Mouse (Mus musculus): ENCODE results near the gene Dgkh.
"Not testable (repeated sequence)": the region's sequence is repeated elsewhere in the genome, so short reads cannot be mapped to it uniquely, and the experiment has no call there.

Gene Dgkh

GRCm38 (mm10) chr14:78612111-78612788 is 120.3 kb downstream of the Dgkh start:
- no peak for DNase-seq

DNA sequence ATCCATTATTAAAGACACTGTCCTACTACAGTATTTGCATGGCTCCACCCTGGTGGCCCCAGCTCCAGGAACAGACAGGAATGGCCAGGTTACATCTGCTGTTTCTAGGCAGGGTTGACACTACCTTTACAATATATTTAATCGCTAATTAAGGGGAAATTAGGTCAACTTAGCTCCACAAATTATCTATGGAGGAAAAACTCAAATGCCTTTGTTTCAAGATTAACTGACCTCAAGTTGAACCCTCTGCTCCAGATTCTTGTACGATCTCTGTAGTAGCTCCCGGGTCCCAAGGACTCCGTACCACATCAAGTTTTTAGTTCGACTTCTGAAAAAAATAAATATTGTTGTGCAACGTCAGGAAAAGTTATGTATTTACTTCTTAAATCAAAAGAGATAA is 137.7 kb downstream of the Dgkh start:
- DNase-seq, result no peak

- DNase-seq, result no peak
Observed at GRCm38 (mm10) chr14:78592965-78593364, 139.6 kb downstream of the Dgkh start.

DNA sequence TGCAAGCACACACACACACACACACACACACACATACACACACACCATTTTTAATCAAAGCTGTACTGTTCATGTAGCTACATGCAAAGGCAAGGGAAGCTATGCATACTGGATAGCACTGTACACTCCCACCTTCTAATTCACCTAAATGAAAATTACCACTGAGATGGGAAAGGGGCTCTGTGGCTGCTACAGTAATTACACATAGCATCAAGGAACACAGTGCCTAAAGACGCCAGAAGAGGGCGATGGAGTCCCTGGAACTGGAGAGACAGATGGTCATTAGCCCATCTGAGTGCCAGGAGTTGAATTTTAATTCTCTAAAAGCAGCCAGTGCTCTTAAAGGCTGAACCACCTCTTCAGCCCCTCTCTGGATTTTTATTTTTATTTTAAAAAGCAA is 142.2 kb downstream of the Dgkh start:
- DNase-seq, result no peak

DNA sequence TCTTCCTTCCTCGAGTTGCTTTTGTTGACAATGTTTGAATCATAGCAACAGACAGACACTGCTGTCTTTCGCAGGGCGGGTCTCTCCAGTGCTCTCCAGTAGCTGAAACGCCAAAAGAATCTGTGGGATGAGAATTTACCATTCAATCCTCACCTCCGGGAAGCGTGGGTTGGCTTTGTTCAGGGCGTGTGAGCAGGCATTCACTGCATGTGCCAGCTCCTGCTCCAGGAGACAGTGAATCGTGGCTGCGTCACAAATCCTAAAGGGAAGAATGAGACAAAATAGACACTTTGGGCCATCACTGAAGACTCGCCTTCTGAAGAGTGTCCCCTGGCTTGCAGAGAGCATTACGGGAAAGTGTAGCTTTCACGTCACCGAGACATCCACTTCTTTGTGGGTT is 148.4 kb downstream of the Dgkh start:
- DNase-seq, result no peak

- no peak for DNase-seq
Observed at GRCm38 (mm10) chr14:78583168-78583567, 149.4 kb downstream of the Dgkh start.

- DNase-seq, result no peak
Observed at GRCm38 (mm10) chr14:78575899-78576298, 156.7 kb downstream of the Dgkh start.

DNA sequence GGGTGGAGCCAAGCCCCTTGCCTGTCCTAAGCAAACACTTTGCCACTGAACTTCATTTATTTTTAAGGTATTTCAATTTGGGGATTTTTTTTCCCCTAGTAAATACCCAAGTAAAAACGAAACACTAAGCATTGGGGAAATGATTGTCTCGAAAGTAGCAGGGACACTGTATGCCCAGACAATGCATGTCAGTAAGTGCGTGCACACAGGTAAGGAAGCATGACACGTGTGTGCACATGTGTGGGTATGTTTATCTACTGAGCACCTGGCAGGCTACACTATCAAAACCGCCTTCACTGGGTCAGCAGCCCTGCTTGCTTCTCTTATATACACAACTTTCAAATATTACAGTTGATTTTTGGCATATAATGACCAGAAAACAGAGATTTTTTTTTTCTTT is 164.2 kb downstream of the Dgkh start:
- no peak for DNase-seq

DNA sequence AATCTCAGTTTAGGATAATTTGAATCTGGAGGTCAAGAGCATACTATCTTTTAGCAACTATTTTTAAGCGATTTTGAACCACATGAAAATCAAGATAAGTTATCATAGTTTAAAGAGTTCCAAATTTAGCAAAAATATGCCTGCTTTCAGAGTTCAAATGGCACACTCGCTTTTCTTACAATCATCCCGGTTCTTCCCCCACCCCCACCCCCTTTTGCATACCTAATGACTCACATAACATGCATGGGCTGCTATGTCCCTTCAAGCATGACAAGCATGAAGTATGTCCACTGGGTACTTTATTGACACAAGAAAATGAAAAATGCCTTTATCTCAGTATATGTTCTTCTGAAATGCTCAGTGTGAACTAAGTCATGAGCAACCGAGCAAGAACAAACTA is 166.1 kb downstream of the Dgkh start:
- DNase-seq, result no peak

DNA sequence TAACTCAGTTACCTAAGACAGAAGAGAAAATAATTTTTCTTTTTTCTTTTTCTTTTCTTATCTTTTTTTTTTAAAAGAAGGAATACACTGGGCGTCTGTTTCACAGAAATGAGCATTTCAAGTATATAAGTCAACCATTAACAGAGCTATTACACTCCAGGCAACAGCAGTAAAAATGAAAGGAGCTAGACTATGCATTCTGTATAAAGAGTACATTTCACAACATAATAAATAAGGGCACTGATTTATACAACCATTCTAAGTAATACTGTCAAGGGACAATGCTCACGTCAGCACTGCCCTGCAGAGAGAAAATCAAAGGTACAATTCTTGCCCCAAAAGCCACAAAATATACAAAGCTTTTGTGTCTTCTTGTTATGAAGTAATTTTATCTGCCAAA is 168.3 kb downstream of the Dgkh start:
- no peak for DNase-seq

DNA sequence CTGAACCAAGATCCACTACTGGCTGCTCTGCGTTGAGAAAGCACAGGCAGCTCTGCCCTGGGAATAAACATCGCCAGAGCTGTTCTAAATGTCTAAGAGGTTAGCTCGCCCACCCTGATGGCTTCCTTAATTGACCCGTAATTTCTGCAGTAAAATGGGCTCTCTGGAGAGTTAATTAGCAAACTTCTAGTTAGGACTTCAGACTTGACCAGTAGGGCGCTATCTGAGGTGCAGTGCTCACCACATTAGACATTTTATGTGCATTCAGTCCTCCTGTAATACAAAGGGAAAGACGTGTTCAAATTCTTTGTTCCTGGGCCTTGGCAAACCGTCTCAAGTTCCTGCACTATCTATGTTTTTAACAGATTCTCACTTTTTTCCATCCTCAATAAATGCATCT is 169.4 kb downstream of the Dgkh start:
- peak; percentile 14 for DNase-seq

DNA sequence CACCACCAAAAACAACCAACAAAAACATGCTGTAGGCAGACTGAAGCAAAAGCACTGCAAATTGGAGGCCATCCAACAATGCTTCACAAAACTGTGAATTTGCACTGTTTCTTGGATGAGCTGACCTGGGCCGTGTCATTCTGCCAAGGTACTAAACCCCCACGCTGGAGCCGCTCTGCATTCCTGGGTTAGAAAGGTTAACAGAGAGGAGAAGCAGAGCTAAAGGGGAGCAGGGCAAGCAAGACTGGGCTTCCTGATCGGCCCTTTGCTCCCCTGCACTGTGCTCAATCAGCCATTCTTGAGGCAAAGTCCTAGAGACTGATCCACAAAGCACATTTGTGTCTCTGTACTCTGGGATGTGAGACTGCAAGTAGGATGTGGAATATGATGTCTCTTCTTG is 170.5 kb downstream of the Dgkh start:
- peak; percentile 89 for DNase-seq

DNA sequence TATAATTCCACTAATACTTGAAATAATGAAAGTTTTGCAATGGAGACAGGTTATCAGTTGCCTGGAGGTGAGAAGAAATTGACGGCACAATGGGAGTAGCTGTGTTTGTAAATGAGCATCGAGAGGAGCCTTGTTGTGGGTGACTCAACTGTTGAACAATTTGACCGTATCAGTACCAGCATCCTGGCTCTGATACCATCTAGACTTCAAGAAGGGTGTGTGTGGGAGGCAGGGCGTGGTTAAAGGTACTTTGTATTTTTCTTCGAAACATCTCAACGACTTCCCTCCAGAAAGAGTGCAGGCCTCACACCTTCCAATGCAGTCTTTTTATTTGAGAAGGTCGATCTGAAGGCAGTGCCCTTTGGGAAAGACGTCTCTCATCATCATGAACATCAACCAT is 173.5 kb downstream of the Dgkh start:
- no peak for DNase-seq

DNA sequence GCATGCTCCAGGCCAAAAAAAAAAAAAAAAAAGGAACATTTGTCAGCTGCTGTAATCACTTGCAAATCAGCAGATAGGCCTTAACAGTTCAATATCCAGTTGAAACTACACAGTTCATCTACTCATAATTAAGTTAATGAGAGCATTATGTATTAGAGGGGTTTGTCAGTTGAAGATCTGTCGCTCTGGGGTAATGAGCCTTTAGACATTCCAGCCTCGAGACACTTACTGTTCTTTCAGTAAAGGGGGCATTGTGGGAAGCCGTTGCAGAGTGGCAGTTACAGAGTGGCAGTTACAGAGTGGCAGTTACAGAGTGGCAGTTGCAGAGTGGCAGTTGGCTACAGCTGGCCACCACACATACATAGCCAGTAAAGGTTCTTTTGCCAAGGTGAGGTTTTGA is 177.7 kb downstream of the Dgkh start:
- not testable (repeated sequence) for DNase-seq

GRCm38 (mm10) chr14:78553661-78554060 is 178.9 kb downstream of the Dgkh start:
- no peak for DNase-seq

GRCm38 (mm10) chr14:78548807-78549206 is 183.8 kb downstream of the Dgkh start:
- no peak for DNase-seq

DNA sequence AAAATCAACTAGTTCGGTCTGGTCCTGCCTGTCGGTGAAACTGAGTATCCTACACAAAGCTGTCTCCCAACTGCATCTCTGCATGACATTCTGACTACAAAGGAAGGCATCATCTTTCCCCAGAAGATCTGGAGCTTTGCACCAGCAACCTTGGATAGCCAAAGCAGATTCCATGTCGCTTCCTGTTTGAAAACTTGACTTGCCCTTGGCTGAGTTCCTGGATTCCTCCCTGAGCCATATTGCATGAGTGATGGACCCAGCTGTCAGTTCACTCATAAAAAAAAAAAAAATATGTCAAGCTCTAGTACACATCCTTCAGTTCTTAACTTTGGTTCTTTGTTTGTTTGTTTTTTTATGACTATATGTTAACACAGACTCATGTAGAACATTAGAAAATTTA is 191.3 kb downstream of the Dgkh start:
- no peak for DNase-seq

- DNase-seq, result no peak
Observed at GRCm38 (mm10) chr14:78539821-78540220, 192.8 kb downstream of the Dgkh start.

GRCm38 (mm10) chr14:78538572-78539320 is 193.8 kb downstream of the Dgkh start:
- peak; percentile 72 for DNase-seq

DNA sequence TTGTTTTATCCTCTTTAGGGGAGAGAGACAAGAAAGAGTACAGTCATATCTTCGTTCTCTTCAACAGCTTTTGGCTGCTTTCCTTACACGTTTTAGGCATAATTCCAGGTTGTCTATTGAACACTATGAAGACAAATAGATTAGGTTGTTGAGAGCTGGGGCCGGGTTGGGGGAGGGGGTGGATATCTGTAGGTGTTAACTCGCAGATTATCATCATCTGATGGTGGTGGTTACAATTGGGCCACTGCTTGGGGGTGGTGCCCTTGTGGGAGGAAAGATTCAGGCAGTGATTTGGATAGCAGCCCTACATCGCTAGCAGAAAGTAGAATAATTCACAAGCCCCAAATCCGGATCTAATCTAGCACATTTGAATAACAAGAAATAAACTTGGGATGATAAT is 195.0 kb downstream of the Dgkh start:
- DNase-seq, result no peak

GRCm38 (mm10) chr14:78536281-78537165 is 196.1 kb downstream of the Dgkh start, which contains the start of gene Akap11:
Gene Akap11, minus strand, starts transcription at chr14:78536808.
- peak; percentile 98 for DNase-seq

DNA sequence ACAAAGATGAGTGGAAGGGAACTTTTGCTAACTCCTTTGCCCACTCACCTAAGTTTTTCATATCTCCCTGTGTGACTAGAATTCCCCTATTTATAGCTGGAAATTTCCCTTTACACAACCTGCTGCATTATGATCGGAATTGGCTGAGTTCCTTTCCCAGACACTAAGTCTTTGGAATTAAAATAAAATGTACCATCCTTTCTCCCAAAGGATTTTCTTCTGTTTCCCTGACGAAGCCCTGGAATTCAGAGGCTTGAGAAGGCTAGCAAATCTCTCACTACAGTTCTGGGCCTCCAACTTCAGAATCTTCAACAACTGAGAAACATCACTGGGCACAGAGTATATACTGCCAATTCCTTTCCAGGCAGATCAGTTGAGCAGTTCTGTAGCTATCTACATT is 197.2 kb downstream of the Dgkh start:
- no peak for DNase-seq

DNA sequence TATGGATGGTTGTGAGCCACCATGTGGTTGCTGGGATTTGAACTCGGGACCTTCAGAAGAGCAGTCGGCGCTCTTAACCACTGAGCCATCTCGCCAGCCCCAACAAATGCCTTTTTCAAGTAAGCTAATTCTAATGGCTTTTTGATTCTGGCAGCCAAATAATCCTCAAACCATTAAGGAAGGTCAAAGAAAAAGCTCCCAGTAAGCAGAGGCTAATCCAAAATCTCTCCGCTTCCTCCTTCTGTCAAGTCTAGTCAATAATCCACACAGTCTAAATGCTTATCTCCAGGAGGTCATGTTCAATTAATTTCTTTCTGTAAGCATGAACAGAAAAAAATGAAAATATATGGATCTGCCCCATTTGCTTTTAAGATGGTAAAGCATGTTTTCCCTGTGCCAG is 197.9 kb downstream of the Dgkh start:
- DNase-seq, result no peak

- DNase-seq, result no peak
Observed at GRCm38 (mm10) chr14:78533701-78534100, 198.9 kb downstream of the Dgkh start.
